Mouse (Mus musculus): ENCODE data around the gene Tnip1.

GRCm38 (mm10) chr11:54909273-54909672, 53.4 kb downstream of the Tnip1 start:
- TF ChIP-seq ZKSCAN1 (IDR thresholded peaks at IDR 0.05; ENCODE audit: low read depth, low read length) (no peak), EP300 (IDR thresholded peaks at IDR 0.05; ENCODE audit: low read depth in 1 of 2, low read length in 2 of 2) (no peak)
